Comparison of ENCODE assay signal across 8 mouse cellular contexts in genomic region chr5:139344687-139345363, GRCm38 (mm10). TPM values are rescaled to one million over a fixed set of nuclear protein-coding genes. Genes with fewer than 3 reads are reported as not detected.
DNase-seq lines count a peak whose midpoint lies in the region; ATAC-seq lines count a peak whose summit lies in the region.

No protein-coding gene starts in this region.

- DNase-seq in adipocyte (ENCODE audit: low spot score), result peak; percentile 99
- DNase-seq in embryo, embryonic 10 days (ENCODE audit: low spot score), result peak; percentile 97
- peak; percentile 96 for DNase-seq in gastrocnemius, postnatal 10 days
- peak; percentile 91 to 93 for DNase-seq in left cerebral cortex, postnatal 14 days (ENCODE audit: low spot score in 2 of 2)
- DNase-seq in mesoderm, embryonic 11.5 days (ENCODE audit: low read depth, low spot score), result peak; percentile 94
- peak; percentile 87 to 88 for DNase-seq in right cerebral cortex, postnatal 36 days (ENCODE audit: low spot score in 2 of 2)
- peak; percentile 96 for DNase-seq in yolk sac, embryonic 10.5 days (ENCODE audit: low spot score)

- intact Hi-C loops in left cerebral cortex, postnatal 14 days (cut with DNase I), result no loop called here

- peak; percentile 95 for ATAC-seq in inflammation-experienced regulatory T-cells, adult 6 months

RNA-seq across cellular contexts. Expression of gene Cox19, which starts 6.4 kb away (rescaled TPM):
- 10 to 100 TPM; 72.0 to 76.4 TPM for total RNA-seq in gastrocnemius, postnatal 10 days (2021)
- 10 to 100 TPM; 52.5 to 66.7 (median 65.2) TPM for polyA plus RNA-seq in inflammation-experienced regulatory T-cells, adult 6 months (2017; shearing (Covaris generic))
- 10 to 100 TPM; 79.8 to 82.2 TPM for total RNA-seq in left cerebral cortex, postnatal 14 days (2021)

RNA-seq across cellular contexts. Expression of gene Cyp2w1, which starts 7.6 kb away (rescaled TPM):
- not detected for total RNA-seq in gastrocnemius, postnatal 10 days (2021)
- polyA plus RNA-seq in inflammation-experienced regulatory T-cells, adult 6 months (2017; shearing (Covaris generic)), result not detected
- total RNA-seq in left cerebral cortex, postnatal 14 days (2021), result not detected

RNA-seq across cellular contexts. Expression of gene Adap1, which starts 19.4 kb away (rescaled TPM):
- total RNA-seq in gastrocnemius, postnatal 10 days (2021), result 1 to 10 TPM; 2.2 to 2.6 TPM
- polyA plus RNA-seq in inflammation-experienced regulatory T-cells, adult 6 months (2017; shearing (Covaris generic)), result 10 to 100 TPM in 1 of 3 experiments, 1 to 10 TPM in 2; 3.0 to 13.5 (median 3.7) TPM
- 100 to 1,000 TPM; 360 to 394 TPM for total RNA-seq in left cerebral cortex, postnatal 14 days (2021)

RNA-seq across cellular contexts. Expression of gene Gpr146, which starts 32.7 kb away (rescaled TPM):
- total RNA-seq in gastrocnemius, postnatal 10 days (2021), result 10 to 100 TPM; 13.0 to 19.0 TPM
- 1 to 10 TPM; 3.9 to 5.8 (median 5.2) TPM for polyA plus RNA-seq in inflammation-experienced regulatory T-cells, adult 6 months (2017; shearing (Covaris generic))
- total RNA-seq in left cerebral cortex, postnatal 14 days (2021), result 10 to 100 TPM; 11.0 to 11.3 TPM

Comparison
In these comparisons a context has a peak if more than half of its experiments do, and no peak if none do; other contexts are left out.
1. Peak in every context shown above with its lines: DNase-seq and ATAC-seq.
2. RNA of gene Adap1, which starts 19.4 kb away (total RNA-seq): 360 to 394 TPM in left cerebral cortex, postnatal 14 days; 2.2 to 2.6 TPM in gastrocnemius, postnatal 10 days; every median in the first group is over 10 times any median in the second.